Mouse (Mus musculus) adrenal gland, adult 18-20 months (tissue): ENCODE measurements at regions not wholly inside any gene's neighbourhood (a gene's known extent, or its start where the extent isn't known, plus 50 kb on each side); places are given as distances from the start of the nearest gene placed in this dataset.

Source experiments
- DNase-seq, 2 experiments: peaks; one replicate each; pipeline ENCODE4 v3.0.0; 2021 to 2022; ENCODE audit warnings: low spot score in 2 of 2

DNA sequence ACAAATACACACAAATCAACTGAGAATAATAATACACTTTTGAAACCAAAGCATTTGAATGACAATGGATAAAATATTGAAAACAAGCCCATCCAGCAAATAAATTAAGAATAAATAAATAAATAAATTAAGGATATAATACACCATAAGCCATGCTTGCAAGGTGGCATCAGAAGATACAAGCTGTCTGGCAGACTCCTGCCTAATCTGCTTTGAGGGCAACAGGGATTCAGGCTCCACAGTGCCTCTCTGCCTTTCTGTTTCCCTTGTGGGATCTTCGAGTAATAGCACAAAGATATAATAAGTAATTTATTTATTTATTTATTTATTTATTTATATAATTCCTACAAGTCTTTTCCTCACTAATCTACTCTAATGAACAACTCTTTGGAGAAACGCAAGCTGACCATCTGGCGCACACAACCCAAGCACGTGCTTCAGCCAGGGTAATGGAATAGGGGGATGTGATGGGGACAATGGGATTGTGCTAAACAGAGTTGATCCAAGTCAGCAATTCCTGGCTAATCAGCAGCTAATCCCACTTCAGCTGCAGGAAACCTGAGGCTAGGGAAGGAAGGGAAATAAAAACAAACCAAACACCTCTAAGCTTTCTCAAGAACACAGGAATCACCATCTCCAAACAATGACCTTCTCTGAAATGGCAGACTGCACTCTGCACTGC lies 205.8 kb upstream of the Cd180 start:
- DNase-seq, result no peak

DNA sequence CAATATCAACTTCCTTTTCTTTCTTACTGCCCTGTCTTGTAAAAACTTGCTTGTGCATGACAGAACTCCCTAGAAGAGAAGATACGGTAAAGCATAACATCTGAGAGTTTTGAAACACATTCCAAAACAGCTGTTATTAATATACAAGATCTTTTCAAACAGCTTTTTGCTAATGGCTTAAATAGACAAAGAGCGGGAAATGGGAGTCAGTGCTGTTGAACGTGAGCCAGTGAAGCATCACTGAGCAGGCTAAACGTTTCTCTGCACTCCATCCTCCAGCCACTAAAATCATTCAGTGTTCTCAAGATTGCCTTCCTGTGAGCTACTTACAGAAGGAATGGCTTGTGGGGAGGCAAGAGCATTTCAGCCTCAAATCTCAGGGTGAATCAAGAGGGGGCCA lies 202.0 kb upstream of the Cd180 start:
- no peak for DNase-seq

DNA sequence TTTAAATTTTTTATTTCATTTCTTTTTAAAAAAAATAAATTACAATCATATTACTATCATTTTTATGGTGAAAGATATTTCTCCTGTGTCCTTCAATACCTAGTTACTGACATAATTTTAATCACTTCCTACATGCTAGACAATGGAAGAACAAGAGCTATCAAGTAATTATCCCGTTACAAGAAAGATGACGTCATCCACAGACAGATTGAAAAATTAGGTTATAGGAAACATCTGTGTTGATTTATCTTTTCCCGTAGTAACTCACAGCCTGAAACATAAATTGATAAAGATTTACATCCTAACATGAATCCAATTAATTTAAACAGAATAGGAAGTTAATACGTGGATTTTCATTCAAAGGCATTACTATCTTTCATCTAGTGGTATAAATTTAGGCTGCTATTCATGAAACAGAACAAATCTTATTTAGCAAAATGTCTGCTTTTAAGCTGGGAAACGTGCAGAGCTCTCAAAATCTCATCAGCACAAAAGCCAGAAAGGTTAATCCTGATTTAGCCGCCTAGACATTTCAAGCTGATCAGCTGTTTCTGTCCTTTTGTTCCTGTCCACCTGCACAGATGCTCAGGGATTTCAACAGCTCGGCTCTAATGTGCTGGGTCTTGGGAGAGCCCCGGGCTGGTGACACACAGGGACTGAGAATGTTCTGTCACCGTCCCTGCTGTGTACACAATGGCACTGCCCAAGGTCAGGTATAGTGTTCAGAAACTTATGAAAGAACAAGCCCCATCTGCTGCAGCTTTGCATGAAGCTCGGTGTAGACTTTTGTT lies 189.0 kb upstream of the Cd180 start:
- DNase-seq, result no peak

DNA sequence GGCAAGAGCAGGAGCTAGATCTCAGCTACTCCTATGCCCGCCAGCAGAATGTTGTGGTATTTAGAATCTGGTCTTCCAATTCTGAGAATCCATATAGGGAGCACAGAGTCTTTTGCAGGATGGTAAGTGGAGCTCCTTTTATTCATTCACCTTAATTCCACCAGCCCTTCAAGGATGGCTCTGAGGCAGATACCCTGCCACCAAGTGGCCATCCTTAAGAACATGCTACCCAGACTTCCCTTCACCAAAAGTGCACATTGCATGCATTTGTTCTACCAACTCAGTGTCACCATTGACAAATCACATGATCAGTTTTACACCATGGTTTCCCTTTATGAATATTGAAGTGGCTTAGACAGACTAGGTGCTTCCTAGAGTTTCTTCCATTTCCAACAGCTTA lies 186.1 kb upstream of the Cd180 start:
- no peak for DNase-seq

- no peak for DNase-seq
Observed at GRCm38 (mm10) chr13:102507916-102508315, 185.4 kb upstream of the Cd180 start.

- DNase-seq, result no peak
Observed at GRCm38 (mm10) chr13:102510733-102511279, 182.6 kb upstream of the Cd180 start.

DNA sequence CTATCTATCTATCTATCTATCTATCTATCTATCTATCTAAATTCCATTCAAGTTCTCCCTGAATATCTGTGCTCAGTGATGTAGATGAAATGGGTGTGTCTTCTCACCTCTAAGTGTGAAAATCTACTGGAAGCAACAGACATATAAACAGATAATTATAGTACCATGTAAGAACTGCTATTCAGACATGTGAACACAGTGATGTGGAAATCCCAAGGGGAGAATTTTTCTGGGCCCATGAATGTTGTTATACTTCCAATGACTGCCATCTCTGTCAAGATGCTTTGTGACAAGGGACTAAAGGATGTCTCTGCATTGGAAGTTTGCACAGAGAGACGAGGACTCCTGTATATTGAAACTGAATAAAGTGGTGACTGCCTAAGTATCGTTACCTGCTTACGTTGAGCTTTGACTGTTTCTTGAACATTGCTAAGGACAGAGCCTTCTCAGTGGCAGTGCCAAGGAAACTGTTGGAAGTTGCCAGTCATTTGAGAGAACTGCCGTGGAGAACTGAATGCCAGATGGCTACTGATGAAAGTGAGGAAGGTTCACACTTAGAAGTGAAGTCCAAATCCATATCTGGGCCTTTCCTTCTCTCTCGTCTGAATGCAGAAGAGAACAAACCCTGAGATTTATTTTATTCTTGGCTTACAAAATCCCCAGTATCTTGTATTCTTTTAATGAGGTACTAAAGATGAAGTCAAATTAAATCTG lies 175.0 kb upstream of the Cd180 start:
- DNase-seq, result no peak

DNA sequence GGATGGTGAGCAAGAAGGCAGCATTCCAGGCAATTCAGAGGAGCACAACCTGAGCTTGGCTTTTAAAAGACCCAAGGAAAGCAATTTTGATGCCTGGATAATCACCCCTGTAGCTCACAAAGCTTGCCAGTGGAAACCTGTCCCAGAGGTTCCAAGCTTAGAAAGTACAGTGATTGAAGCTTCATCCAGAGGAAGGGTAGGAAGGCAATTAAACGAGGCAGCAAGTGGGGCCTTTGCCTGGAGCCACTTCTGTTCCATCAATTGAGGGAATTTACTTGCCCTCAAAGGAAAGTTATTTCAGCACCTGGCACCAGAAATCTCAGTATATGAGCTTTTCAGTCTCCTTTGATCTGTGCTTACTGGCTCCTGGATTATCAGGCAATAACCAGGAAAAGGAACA lies 171.9 kb upstream of the Cd180 start:
- no peak for DNase-seq

DNA sequence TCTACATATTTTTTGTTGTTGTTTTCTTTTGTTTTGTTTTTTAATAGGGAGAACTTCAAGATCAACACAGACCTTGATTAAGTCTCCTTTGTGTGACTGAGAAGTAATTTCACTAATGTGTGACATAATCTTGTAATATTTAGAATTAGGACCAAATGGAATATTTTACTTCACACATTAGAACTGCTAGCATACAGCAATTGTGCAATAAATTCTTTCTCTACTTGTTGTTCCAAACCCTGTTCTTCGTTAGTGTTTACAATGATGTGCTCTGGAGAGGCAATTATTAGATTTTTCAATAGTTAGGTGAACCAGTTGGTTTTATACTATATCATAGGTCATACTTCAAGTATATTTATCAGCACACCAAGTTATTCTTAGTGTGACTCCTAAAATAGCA lies 171.3 kb upstream of the Cd180 start:
- no peak for DNase-seq

DNA sequence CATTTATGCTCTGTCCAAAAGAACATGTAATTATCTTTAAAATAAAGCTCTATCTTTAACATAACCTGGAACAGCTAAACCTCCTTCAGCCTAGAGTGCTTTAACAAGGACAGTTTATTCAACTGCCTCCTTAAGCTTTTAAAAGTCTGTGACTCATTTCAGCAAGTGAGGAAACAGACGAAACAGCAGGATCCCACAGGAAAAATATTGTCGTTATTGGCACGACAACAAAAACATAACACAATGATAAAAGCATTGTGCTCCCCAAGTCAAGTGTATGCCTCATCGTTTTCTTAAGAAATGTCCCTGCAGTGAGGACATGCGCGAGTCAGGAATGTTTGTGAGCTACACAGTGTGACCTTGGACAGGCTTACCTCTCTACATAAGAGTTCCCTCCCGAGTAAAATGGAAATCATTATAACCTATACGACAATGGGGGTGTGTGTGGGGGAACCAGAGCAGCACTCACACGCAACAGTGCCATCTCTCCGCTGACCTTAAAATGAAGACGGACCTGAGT lies 166.7 kb upstream of the Cd180 start:
- no peak for DNase-seq

GRCm38 (mm10) chr13:102533784-102534183 lies 159.6 kb upstream of the Cd180 start:
- DNase-seq, result no peak

DNA sequence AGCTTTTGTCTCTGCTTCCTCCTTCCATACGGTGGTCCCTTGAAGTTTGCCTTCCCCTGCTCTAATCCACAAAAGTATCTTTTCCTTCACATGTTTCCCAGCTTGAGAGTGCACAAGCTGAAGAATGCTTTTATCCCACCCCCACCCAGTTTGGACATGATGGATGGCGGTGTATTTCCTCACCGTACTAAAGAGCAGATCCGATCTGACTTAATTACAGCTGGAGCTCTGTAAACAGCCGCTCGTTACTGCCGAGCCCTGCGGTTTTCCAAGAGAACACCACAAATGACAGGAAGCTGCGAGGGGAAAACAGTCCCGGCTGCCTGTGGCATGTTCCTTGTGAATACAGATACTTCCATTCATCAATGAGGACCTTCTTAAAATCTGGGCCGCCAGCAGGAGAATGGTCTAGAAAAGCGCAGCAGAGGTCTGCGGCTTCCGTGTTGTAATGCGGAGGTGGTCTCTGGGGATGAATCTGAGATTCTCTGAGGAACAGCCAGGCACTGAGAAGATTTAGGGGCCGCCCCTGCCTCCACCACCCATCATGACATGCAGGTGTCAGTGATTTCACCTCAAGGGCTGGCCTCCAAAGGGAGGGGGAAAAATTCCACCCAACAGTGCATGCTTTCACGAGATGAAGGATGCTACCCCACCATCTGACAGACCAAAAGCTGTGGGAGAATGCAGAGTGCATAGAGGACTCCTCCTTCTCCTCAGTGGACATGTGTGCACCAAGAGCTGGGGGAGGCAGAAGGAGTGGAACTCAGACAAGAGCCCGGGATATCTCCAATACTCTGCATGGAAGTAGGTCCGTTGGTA lies 155.7 kb upstream of the Cd180 start:
- DNase-seq, result no peak

GRCm38 (mm10) chr13:102540436-102540835 lies 152.9 kb upstream of the Cd180 start:
- no peak for DNase-seq

- DNase-seq, result no peak
Observed at GRCm38 (mm10) chr13:102544359-102545165, 148.8 kb upstream of the Cd180 start.

DNA sequence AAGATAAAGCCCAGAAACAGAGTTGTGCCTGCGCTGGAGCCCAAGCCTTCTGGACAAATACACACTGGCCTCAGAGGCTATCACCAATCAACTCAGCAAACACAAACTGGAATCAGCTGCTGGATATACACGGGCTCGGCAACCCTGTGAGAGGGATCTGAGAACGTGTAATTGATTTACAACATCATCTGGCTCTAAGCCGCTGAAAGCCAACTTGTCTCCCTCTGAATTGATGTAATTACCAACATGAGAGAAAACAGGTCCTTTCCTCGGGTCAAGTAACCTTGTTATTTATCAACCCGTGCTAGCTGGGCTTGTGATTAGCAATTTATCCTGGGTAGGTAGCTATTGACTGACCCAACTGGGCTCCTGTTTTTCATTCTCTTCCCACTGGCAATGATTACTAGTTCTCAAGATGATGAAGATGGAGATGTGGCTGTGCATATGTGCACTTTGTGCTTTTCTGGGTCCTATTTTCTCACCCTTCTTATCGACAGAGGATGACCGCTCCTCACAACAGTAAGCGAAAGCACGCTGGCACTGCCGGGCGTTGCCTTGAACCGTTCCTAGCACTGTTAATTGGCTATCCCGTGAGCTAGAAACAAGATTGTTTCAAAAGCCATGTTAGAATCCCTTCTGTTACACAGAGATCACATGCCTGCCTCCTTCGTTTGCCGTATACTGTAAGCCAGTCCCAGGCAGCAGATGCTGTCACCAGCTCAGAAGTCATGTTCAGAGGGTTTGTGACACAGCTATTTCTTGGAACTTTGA lies 147.3 kb upstream of the Cd180 start:
- no peak for DNase-seq

- DNase-seq, result no peak
Observed at GRCm38 (mm10) chr13:102548252-102548651, 145.1 kb upstream of the Cd180 start.

DNA sequence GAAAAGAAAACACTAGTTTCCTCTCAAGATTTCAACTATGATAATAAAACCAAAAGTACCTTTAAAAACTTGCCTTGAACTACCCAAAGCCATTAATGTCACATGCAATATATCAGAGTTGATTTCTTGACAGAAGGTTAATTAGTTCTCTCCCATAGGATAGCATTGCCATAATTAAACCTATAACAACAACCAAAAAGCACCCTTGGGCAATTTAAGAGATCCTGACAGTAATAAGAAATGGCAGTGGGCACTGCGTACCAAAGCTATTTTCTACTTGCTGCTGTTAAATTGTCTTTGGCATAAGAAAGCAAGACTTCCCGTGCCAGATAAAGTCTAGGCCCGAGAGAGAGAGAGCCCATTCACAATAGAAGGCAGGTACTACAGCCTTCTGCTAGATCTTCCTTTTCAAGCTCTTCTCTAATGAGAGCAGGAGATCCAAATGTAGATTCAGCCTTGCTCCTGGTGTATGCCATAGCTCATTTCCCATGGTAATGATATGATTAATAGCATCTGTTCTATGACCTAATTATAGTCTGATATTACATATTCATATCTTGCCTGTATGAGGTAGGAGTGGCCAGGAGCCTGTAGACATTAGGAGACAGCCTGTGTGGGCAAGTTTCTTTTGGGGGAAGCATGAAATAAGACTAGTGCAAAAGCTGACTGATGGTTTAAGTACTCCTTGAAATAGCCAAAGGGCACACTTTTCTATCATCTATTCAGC lies 126.3 kb upstream of the Cd180 start:
- no peak for DNase-seq

DNA sequence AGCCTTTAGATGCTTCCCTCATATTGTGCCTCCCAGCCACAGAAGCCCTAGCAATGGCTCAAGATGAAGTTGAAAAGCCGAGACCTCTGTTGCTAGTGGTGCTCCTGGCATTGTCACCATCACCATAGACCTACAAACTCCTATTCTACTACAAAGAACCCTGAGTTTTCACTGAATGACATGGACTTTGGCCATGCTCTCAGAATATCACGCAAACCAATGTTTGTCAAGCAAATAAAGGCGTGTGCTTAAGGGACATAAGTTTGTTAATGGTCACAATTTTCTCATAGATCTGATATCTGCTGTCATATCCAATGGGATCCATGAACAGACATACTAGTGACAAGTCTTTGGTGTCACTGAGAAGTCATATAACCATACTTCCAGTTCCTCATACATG lies 123.8 kb upstream of the Cd180 start:
- no peak for DNase-seq
